Mouse (Mus musculus) WW6 (cell line): Measurements from ENCODE around the gene Fbxo24.

Experiments
- DNase-seq: peaks from one replicate; pipeline ENCODE4 v3.0.0-alpha.2; 2013; ENCODE audit warnings: low read depth, low spot score

Fbxo24 gene

DNA sequence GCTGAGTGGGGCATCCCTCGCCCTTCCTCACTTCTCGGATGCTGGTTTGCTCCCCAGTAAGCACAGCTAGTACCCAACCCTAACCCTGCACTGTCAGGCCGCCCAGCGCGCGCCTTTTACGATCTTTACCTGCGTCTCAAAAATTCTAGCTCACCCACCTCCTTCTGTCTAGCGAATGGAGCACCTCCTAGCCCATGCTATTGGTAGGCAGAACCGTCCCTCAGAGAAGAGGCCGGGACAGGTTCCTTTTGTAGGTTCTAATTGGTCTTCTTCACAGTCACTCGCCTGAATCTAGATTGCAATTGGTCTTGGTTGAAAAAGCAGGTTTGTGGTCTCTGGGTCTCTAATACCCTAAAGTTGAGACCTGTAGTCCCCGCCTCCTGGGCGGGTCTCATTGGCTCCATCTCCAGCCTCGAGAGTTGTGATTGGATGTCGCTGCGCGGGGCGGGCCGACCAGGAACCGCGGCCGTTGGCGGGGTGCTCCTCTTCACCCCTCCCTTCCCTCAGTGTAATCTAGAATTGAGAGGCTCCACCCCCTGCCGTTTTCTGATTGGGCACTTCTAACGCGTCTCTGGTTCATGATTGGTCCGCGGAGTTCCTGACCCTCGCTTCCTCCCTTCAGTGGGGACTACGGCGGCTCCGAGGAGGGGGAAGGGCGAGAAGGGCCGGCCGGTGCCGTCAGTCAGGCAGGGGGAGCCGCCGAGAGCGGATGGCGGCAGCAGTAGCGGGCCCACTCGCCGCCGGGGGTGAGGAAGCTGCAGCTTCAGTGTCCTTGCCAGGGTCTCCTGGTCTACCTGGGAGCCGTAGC, at the start of gene Fbxo24, which contains the start of the genes Lrch4 and Gm20605:
Gene Fbxo24, minus strand, starts transcription at position 505 of the 808 bp plus-strand sequence.
Gene Lrch4, plus strand, starts transcription at position 624 of the 808 bp plus-strand sequence.
Gene Gm20605, plus strand, starts transcription at position 678 of the 808 bp plus-strand sequence.
- DNase-seq = peak; percentile 99

DNA sequence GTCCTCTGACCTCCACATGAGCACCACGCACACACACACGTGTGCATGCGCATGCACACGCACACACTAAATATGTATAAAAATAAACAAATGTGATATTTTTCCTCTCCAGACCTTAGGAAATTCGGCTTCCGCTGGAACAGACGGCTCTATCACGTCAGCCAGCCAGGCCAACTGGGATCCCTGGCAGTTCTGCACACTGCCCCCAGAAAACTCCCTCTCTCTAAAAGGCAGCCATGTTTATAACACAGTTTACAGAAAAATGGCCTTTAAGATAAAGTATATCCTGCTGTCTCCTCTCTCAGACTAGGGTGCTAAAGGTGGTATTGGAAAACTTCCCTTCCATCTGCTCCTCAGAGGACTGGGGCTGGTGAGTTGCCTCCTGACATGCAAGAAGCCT, 49.1 kb upstream of the Fbxo24 start:
- no peak for DNase-seq

GRCm38 (mm10) chr5:137674786-137675185, 46.0 kb upstream of the Fbxo24 start:
- DNase-seq = no peak

- no peak for DNase-seq
Observed at GRCm38 (mm10) chr5:137673015-137673414, 44.2 kb upstream of the Fbxo24 start.

DNA sequence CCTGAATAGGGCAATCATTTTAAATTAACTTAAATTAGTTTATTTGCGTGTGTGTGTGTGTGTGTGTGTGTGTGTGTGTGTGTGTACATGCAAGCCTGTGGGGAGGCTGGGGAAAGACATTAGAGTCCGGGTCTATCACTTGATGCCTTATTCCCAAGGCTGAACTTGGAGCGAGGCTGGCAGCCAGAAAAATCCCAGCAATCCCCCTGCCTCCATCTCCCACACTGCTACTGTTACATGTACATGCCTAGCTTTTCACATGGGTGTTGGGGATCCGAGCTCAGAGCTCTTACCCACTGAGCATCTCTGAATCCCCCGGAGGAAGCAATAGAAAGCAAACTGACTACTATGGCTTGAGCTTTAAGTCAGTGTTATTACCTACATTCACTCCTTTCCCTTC, 43.6 kb upstream of the Fbxo24 start:
- no peak for DNase-seq

DNA sequence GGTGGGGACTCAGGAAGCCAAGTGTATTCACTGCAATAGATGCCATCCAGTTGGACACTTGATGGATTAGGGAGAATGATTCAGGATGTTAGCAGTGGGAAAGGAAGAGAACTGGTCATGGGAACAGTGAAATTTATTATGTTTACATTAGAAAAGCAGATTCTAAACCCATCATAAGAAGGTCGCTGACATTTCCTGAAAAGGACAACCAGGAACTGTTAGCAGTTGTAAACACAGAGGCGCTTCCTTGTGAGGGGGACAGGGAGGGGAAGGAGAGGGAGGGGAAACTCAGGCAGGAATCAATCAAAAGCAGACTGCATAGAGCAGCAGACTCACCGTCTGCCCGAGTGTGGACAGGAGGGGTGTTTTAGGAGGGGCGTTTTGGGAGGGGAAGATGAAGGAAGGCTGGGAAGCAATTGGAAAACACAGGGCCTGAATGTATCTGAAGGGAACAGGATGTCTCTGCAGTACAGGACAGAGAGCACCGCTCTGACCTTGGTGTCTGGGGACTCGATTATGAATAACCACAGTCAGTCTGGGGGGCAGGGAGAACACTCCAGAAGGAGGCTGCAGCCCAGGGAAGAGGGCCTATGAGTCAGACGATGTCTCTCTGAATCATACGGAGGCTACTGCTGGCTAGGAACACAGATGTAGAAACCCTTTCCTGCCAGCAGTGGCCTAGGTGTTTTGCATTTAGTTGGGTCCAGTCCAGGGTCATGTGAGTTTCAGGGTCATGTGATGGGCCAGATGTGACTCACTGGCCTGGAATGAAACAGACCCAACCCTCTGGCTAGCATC, 42.8 kb upstream of the Fbxo24 start:
- no peak for DNase-seq

- DNase-seq = no peak
Observed at GRCm38 (mm10) chr5:137670240-137670639, 41.4 kb upstream of the Fbxo24 start.

GRCm38 (mm10) chr5:137668971-137669370, 40.2 kb upstream of the Fbxo24 start:
- DNase-seq = no peak

DNA sequence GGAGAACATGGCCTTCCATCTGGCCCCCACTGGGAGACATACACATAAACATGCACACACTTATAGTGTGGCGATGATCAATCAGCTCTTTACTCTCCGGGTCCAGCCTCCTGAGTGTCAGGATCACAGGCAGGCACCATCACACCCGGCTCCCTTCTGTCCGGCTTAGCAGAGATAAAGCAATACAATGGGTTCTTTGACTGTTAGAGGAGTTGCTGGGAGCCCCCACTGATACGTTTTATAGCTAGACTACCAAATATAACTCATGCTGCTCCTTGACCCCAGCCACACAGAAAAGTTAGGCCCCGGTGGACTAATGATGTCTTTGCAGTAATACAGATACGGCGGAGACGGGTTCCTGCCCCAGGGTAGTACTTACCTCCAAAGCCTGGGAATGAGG, 34.3 kb upstream of the Fbxo24 start:
- DNase-seq = no peak

- no peak for DNase-seq
Observed at GRCm38 (mm10) chr5:137660064-137660688, 31.4 kb upstream of the Fbxo24 start.

GRCm38 (mm10) chr5:137656977-137657376, 28.2 kb upstream of the Fbxo24 start:
- no peak for DNase-seq

GRCm38 (mm10) chr5:137654746-137655145, 25.9 kb upstream of the Fbxo24 start:
- DNase-seq = no peak

DNA sequence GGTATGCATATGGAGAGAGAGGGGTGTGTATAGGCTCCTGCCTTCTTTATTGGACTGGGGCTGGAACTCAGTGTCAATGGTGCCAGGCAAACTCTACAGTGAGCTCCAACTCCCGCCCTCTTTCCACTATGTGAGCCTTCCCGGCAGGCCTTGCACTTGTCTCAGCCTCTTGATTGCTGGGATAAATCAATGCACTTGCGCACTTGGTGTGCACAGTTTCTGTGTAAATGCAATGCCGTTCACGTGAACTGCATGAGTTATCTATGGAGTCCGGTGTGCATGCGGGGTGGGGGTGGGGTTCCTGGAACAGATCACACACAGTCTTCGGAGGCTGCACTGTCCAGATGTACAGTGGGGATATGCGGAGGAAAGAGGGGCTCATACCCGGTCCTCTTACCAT, 24.6 kb upstream of the Fbxo24 start:
- no peak for DNase-seq

DNA sequence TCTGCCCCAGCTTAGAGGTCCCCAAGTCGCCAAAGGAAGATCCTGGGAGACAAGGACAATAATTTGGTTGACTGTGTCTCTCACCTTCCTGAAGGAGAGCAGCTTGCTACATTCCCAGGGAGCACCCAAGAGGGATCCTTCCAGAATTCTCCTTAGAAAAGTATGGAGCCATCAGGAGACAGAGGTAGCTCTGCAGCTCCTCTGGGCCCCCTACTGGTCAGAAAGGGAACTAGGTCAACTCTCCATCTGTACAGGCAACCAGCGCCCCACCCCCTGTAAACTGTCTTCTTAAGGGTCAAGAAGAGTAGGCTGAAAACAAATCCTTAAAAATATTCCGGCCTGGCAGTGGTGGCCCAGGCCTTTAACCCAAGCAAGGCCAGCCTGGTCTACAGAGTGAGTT, 23.7 kb upstream of the Fbxo24 start:
- no peak for DNase-seq

DNA sequence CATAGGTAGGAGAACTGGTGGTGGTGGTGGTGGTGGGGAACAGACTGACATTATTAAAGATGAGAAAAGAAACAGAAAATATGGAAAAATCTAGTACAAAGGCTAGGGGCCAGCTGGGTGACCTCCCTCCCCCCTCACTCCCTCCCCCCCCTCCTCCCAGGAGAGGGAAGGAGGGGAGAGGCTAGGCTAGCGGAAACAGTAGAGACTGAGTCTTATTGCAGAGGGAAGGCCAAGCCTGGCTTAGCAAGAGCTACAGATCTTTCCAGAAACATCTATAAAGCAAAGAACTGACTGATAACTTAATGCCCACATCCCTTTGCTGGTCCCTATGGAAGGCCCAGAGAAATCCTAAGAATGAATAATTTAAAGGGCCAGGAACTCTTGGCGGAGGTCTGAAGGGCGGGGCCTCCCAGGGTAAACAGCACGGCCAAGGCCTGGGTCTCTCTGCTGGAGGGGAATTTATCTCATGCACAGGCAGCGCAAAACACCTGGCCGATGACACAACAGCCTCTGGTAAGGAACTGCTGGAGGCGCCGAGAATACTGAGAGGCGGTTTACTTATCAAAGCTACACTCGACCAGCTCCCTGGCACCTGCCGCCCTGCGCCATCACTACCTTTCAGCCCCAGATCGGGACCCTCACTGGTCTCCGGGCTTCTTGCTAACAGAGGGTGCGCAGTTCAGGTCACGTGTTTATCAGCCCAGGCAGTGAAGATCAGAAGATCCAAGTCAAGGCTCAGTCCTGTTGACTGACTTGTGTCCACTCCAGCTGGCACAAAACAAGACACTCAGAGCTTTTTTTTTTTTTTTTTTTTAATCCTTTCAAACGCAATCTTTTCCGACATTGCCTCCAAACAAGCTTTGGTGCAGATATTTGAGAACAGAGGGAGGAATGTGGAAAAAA, 21.1 kb upstream of the Fbxo24 start:
- DNase-seq = no peak

DNA sequence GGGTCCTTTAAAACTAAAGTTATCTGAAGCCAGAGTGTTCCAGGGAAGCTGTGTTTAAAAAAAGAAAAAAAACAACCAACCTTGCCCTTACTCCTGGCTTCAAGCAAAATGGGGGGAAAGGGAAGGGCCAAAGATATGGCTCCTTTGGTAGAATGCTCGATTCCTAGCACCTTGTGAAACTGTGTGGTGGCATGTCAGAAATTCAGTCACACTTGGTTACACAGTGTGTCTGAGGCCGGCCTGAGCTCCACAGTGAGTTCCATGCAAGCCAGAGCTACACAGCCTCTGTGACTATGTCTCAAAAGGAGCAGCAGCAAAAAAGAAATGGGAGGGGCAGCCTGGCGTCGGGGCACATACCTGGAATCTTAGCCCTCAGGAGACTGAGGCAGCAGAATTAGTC, 20.4 kb upstream of the Fbxo24 start:
- DNase-seq = no peak

DNA sequence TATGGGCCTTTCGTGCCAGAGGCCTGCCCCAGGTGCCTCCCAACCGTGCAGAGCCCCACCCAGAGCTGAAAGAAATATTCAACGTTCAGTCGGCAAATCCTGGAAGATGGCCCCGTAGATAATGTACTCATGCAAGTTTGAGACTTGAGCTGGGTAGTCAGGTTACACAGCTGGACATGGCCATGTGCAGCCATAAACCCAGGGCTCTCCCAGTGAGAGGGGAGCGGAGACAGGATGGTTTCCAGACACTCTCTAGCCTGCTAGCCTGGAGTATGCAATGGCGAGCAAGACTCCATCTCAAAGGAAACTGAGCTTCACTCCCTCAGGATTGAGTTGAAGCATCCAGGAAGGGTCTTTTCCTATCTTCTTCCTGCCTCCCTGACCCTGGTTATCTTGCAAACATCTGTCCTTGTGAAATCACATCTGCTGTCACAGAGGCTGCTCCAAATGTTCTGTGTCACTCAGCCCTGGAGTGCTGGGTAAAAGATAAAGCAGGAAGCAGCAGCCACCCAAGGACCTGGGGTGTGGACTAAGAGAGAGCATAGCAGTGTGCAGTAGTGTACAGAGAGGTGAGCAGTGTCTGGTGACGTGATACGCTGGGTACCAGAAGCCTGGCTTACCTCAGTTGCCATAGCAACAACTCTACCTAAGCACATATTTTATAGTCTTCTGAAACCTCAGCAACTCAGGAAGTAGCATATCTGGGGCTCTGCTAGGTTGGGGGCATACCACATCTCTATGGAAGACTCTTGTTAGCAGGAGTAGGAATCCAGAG, 19.2 kb upstream of the Fbxo24 start:
- DNase-seq = no peak

GRCm38 (mm10) chr5:137645652-137646091, 16.9 kb upstream of the Fbxo24 start, which contains the start of gene Irs3:
Gene Irs3 (minus strand): TSS chr5:137645714.
- no peak for DNase-seq

DNA sequence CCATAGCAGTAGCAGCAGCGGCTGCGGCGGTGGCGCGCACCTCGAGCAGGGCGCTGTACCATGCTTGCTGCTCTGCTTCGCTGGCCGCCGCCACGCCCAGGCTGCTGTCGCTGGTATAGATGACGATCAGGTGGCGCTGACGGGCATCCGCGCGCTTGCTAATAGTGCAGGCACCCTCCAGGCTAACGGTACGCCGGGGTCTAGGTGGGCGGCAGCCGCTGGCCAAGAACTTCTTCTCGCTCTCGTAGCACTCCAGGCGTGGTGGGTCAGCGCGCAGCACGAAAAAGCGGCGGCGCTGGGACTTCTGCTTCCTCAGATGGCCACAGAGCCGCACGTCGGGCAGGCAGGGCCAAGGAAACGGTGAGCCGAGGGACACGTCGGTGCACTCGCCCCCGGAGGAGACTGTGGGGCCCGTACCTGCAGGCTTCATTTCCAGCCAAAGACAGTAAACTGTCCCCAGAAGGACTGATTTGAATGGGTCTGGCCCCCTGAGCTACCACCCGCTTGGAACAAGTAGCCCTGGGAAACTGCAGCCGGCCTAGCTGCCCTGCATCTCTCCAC, 16.4 kb upstream of the Fbxo24 start:
- DNase-seq = no peak

GRCm38 (mm10) chr5:137644484-137644883, 15.7 kb upstream of the Fbxo24 start:
- DNase-seq = no peak
